Mouse (Mus musculus) thymus, adult 2 months (tissue): ENCODE results near the gene Mrpl48.

Source experiments
- CTCF ChIP-seq: fragments of 200-500 bp; IDR thresholded peaks from 2 replicates; pipeline ENCODE4 v1.5.1; 2012; ENCODE audit warnings: mild to moderate bottlenecking, control low read depth, low read length, moderate library complexity, borderline replicate concordance; ENCODE audit not compliant: control insufficient read depth, poor library complexity, insufficient read depth; ENCODE audit errors: extremely low read depth
- POLR2A ChIP-seq: fragments of 200-500 bp; IDR thresholded peaks from 2 replicates; pipeline ENCODE4 v1.6.1; 2012; ENCODE audit warnings: mild to moderate bottlenecking, low read length, control low read depth, moderate library complexity; ENCODE audit not compliant: control insufficient read depth, poor library complexity, insufficient read depth; ENCODE audit errors: extremely low read depth

DNA sequence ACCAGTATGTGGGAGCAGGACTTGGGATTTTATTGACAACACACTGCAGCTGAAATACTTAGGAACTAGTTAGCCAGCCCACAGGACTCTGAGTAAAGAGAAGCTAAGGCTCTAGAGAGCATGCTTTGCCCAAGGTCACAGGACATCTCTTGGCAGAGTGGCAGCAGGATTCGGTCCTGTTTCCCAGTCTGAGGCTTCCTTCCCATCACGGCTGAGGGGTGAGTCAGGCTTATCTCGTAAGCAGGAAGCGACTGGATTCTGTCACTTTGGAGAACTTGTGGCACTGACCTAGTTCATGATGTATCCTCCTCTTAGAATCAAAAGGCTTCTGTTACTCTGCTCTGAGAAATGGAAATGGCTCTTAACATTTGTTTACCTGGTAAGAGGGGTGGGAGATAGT is 60.5 kb downstream of the Mrpl48 start:
- TF ChIP-seq POLR2A (no peak), CTCF (no peak)
